Mouse (Mus musculus) cerebellum, adult 8-10 months (tissue): ENCODE results near the gene Rnf141.

Source experiments
- DNase-seq: peaks from one replicate; pipeline ENCODE4 v3.0.0; 2022

The Rnf141 gene

GRCm38 (mm10) chr7:110753926-110754330, 90.3 kb downstream of the Rnf141 start:
- DNase-seq: no peak

- DNase-seq: no peak
Observed at GRCm38 (mm10) chr7:110753310-110753709, 90.9 kb downstream of the Rnf141 start.

- DNase-seq: no peak
Observed at GRCm38 (mm10) chr7:110751634-110752033, 92.6 kb downstream of the Rnf141 start.

GRCm38 (mm10) chr7:110750834-110751233, 93.4 kb downstream of the Rnf141 start:
- no peak for DNase-seq
